Mouse (Mus musculus): ENCODE results near the gene Arhgap23. TPM values are rescaled to one million over a fixed set of nuclear protein-coding genes. Genes with fewer than 3 reads are reported as not detected.
A peak's percentile ranks its signal among the peaks of the same experiment; 100 is the strongest.

Gene Arhgap23
- polyA plus RNA-seq, 1 experiment from 2014 or later, result 16.0 TPM

GRCm38 (mm10) chr11:97418834-97419539, 3.7 kb downstream of the Arhgap23 start:
- no peaks in the 10 kb centered on the region for H3K27me3 ChIP-seq
- ChIA-PET CTCF (interaction anchor here (0.6 to 1.8 kb wide), 4 partner anchors 9 to 16 kb away, joined by 3 to 5 read pairs (median 3); no protein-coding TSS in a partner anchor), POLR2A (no interaction called here)
- no peak for TF ChIP-seq CTCF (IDR thresholded peaks at IDR 0.05)
- ATAC-seq (no peak), DNase-seq (ENCODE audit: low read depth, low spot score) (no peak)
- in situ Hi-C loops (cut with MboI; ENCODE audit: low pct_unique_long_range_greater_than_20kb), result loop anchor here (5.0 kb wide), 1 partner anchor 203 kb away; no protein-coding TSS in a partner anchor

GRCm38 (mm10) chr11:97419540-97419900, 4.2 kb downstream of the Arhgap23 start:
- no peak for TF ChIP-seq CTCF (IDR thresholded peaks at IDR 0.05)
- POLR2A ChIA-PET, result interaction anchor here (1.5 kb wide), 1 partner anchor 45 kb away, joined by 4 read pairs; no protein-coding TSS in a partner anchor
- in situ Hi-C loops (cut with MboI; ENCODE audit: low pct_unique_long_range_greater_than_20kb), result loop anchor here (5.0 kb wide), 1 partner anchor 203 kb away; no protein-coding TSS in a partner anchor

DNA sequence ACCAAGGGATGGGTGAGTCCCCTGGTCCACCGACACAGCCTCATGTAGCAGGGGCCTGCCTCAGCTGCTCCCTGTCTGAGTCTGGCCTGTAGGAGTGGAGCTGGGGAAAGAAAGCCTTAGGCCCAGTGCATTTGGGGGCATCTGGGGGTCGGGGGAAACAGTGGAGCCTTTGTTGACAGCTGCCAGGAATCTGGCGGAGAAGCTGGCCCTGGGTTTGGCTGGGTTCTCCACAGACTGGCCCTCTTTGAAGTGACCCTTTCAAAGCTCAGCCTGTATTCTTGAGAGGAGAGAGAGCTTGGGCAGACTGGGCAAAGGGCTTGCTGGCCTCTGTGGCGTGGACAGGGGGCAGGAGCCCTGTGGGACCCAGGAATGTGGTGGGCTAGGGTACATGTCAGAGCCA, 7.2 kb downstream of the Arhgap23 start:
- ChIA-PET POLR2A (no interaction called here), CTCF (no interaction called here)
- DNase-seq (ENCODE audit: low read depth, low spot score) (no peak), ATAC-seq (no peak)
- H3K27me3 ChIP-seq, result no peaks in the 10 kb centered on the region
- in situ Hi-C loops (cut with MboI; ENCODE audit: low pct_unique_long_range_greater_than_20kb), result loop anchor here (5.0 kb wide), 1 partner anchor 50 kb away; no protein-coding TSS in a partner anchor
- TF ChIP-seq CTCF (IDR thresholded peaks at IDR 0.05), result no peak

More at GRCm38 (mm10) chr11:97419540-97419900, 4.2 kb downstream of the Arhgap23 start:
- H3K27me3 ChIP-seq, result no peaks in the 10 kb centered on the region
- no peak for DNase-seq (ENCODE audit: low read depth, low spot score)
- no peak for ATAC-seq
- CTCF ChIA-PET, result interaction anchor here (1.1 to 1.8 kb wide), 2 partner anchors 11 to 15 kb away, joined by 3 to 5 read pairs; no protein-coding TSS in a partner anchor

GRCm38 (mm10) chr11:97424092-97424692, 8.9 kb downstream of the Arhgap23 start:
- no peak for DNase-seq (ENCODE audit: low read depth, low spot score)
- no peak for TF ChIP-seq CTCF (IDR thresholded peaks at IDR 0.05)
- no peaks in the 10 kb centered on the region for H3K27me3 ChIP-seq
- ChIA-PET CTCF (interaction anchor here (1.0 to 1.1 kb wide), 2 partner anchors 18 to 44 kb away, joined by 3 to 4 read pairs; no protein-coding TSS in a partner anchor), POLR2A (no interaction called here)
- no peak for ATAC-seq
- in situ Hi-C loops (cut with MboI; ENCODE audit: low pct_unique_long_range_greater_than_20kb), result loop anchor here (5.0 kb wide), 1 partner anchor 48 kb away; no protein-coding TSS in a partner anchor

DNA sequence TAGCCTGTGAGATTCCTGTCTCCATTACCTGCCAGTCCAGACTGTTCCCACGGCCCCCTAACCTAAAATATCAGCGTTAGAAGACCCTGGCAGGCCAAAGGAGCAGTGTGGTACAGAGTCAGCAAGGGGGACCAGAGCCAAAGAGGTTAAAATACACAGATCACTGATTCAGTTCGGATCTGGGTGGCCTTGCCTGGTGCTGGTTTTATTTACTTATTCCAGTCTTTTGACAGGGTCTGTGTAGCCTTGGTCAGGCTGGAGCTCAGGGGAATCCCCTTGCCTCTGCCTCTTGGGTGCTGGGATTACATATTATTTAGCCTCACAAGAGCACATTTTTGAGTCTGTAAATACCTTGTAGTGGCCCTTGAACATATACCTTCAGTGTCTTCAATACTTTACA, 9.5 kb downstream of the Arhgap23 start:
- CTCF ChIA-PET, result interaction anchor here (1.0 kb wide), 1 partner anchor 19 kb away, joined by 4 read pairs; no protein-coding TSS in a partner anchor
- TF ChIP-seq CTCF (IDR thresholded peaks at IDR 0.05), result no peak
- in situ Hi-C loops (cut with MboI; ENCODE audit: low pct_unique_long_range_greater_than_20kb), result loop anchor here (5.0 kb wide), 1 partner anchor 47 kb away; no protein-coding TSS in a partner anchor
- H3K27me3 ChIP-seq, result no peaks in the 10 kb centered on the region
- ATAC-seq (no peak), DNase-seq (ENCODE audit: low read depth, low spot score) (no peak)
- POLR2A ChIA-PET, result no interaction called here

DNA sequence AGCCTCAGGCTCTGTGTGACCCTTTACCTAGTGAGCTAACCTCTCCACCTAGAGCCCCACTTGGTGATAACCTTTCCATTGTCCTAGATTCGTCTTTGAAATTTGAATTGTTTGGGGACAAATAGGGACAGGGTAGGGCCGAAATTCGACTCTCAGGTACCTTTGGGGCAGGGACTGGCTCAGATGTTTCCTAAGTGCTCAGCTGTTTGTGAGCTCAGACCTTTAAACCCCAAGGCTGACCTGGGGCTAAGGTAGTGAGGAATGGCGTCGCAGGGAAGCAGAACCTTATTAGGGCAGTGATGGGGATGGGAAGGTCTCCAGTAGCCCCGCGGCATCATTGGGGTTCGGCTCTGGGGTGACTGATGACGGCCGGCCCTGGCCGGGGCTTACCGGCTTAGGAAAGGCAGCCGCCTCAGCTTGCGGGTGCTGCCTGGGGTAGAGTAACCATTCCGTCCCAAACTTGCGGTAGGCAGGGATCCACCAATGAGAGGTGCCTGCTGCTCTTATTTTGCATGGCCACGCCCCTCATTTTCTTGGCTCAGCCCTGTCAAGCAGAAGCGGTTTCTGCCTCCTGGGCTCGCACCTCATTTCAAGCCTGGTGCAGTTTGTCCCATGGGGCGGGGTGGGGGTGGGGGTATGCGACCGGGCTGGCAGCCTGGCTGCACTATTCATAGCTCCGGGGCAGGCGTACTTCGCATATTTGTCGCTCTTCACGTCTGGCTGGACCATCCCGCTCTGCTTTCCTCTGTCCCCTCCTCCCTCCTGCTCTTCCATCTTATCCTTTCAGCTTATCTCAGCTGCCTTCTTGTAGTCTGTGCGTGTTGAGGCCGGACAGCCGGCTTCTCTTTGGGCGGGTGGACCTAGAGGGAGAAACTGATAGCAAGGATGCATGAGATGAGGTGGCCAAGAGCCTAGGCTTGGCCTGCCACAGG, 12.7 kb downstream of the Arhgap23 start:
- in situ Hi-C loops (cut with MboI; ENCODE audit: low pct_unique_long_range_greater_than_20kb), result no loop called here
- ATAC-seq, result peak; percentile 83
- TF ChIP-seq CTCF (IDR thresholded peaks at IDR 0.05), result no peak
- CTCF ChIA-PET, result interaction anchor here (0.7 to 2.0 kb wide), 3 partner anchors 10 to 41 kb away, joined by 3 to 10 read pairs (median 4); no protein-coding TSS in a partner anchor
- no peaks in the 10 kb centered on the region for H3K27me3 ChIP-seq
- POLR2A ChIA-PET, result interaction anchor here (1.3 kb wide), 1 partner anchor 12 kb away, joined by 3 read pairs; no protein-coding TSS in a partner anchor
- no peak for DNase-seq (ENCODE audit: low read depth, low spot score)

GRCm38 (mm10) chr11:97428726-97429077, 13.4 kb downstream of the Arhgap23 start:
- ATAC-seq (no peak), DNase-seq (ENCODE audit: low read depth, low spot score) (no peak)
- no peak for TF ChIP-seq CTCF (IDR thresholded peaks at IDR 0.05)
- no peaks in the 10 kb centered on the region for H3K27me3 ChIP-seq
- CTCF ChIA-PET, result interaction anchor here (2.0 kb wide), 1 partner anchor 20 kb away, joined by 10 read pairs; no protein-coding TSS in a partner anchor
- in situ Hi-C loops (cut with MboI; ENCODE audit: low pct_unique_long_range_greater_than_20kb), result no loop called here
- POLR2A ChIA-PET, result no interaction called here

DNA sequence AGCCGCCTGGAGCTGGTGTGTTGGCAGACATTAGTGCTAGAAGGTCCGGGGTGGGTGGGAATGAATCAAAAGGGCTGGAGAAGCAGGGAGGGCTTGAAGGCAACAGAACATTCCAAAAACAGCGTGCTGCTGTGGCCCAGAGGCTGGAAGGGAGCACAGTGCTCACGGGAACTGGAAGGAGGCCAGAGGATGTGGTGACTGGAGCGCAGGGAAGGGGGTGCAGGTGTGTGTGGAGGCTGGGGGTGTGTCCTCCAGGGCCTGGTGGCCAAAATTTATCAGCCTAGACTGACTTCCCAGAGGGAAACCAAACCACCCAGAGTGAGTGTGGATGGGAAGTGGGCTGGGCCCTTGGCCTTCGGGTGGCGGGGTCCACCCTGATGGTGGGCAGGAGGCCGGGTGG, 14.3 kb downstream of the Arhgap23 start:
- ATAC-seq, result no peak
- CTCF ChIA-PET, result interaction anchor here (1.5 kb wide), 1 partner anchor 39 kb away, joined by 4 read pairs; no protein-coding TSS in a partner anchor
- TF ChIP-seq CTCF (IDR thresholded peaks at IDR 0.05), result no peak
- no peaks in the 10 kb centered on the region for H3K27me3 ChIP-seq
- DNase-seq (ENCODE audit: low read depth, low spot score), result no peak
- POLR2A ChIA-PET, result no interaction called here
- in situ Hi-C loops (cut with MboI; ENCODE audit: low pct_unique_long_range_greater_than_20kb), result no loop called here

GRCm38 (mm10) chr11:97432015-97432414, 16.7 kb downstream of the Arhgap23 start:
- POLR2A ChIA-PET, result no interaction called here
- in situ Hi-C loops (cut with MboI; ENCODE audit: low pct_unique_long_range_greater_than_20kb), result no loop called here
- no peak for DNase-seq (ENCODE audit: low read depth, low spot score)

More at GRCm38 (mm10) chr11:97432015-97432414, 16.7 kb downstream of the Arhgap23 start:
- no peak for ATAC-seq
- CTCF ChIA-PET, result interaction anchor here (0.8 to 2.2 kb wide), 3 partner anchors 9 to 36 kb away, joined by 3 to 9 read pairs (median 6); no protein-coding TSS in a partner anchor
- no peak for TF ChIP-seq CTCF (IDR thresholded peaks at IDR 0.05)
- H3K27me3 ChIP-seq, result no peaks in the 10 kb centered on the region

All from Patski (cell line).